Mouse (Mus musculus) v-Abl transformed pro-B cells (cell line): ENCODE results near the gene Dgkg.

Source experiments
- in situ Hi-C, 2 experiments: fragments of 400-800 bp; cut with MboI; formaldehyde crosslinking; loops; one replicate each; pipeline ENCODE4 v1.15.1; 2025; ENCODE audit not compliant: unreplicated experiment in 2 of 2

Gene Dgkg

GRCm38 (mm10) chr16:22452082-22452481 is 204.9 kb downstream of the Dgkg start:
- in situ Hi-C loops: loop anchor here in 1 of 2 experiments (5.0 kb wide), 1 partner anchor 35 kb away; no protein-coding TSS in a partner anchor

- in situ Hi-C loops: no loop called here
Observed at GRCm38 (mm10) chr16:22448093-22448492, 208.9 kb downstream of the Dgkg start.

DNA sequence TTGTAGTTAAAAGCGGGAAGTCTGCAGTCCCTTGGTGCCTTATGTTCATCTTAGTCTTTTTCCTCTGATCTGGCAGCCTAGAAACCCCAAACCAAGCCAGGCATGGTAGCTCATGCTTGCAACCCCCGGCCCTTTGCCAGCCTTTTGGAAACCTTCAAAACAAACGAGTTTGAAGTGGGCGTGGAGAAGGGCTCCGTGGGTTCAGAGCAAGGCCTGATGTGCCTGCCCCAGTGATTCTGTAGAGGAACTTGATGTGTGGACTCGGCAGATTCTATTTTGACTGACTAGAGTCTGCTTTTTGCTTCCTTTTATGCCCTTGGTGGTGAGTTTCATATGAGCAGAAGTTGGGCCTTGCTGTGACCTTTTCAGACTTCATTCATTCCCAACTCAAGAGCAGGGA is 212.2 kb downstream of the Dgkg start:
- in situ Hi-C loops: loop anchor here in 1 of 2 experiments (5.0 kb wide), 2 partner anchors 73 to 103 kb away; no protein-coding TSS in a partner anchor

GRCm38 (mm10) chr16:22442202-22442601 is 214.8 kb downstream of the Dgkg start:
- in situ Hi-C loops: loop anchor here in 1 of 2 experiments (5.0 kb wide), 2 partner anchors 75 to 105 kb away; no protein-coding TSS in a partner anchor

DNA sequence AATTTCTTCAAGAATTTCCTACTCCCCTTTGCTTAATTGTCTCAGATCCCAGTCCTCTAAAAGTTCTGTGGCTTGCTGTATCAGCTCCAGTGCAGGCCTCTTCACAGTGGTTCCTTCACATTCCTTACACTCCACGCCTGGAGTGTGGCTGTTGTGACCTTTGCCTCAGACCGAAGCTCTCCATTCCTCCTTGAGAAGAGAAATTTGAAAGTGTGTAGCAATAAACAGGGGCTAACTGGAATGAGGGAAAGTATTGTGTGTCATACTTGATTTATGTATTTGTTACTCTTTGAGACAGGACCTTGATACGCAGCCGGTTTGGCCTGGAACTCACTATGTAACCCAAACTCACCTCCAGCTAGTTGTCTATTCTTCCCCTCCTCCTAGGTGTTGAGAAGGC is 215.7 kb downstream of the Dgkg start:
- in situ Hi-C loops: loop anchor here in 1 of 2 experiments (5.0 kb wide), 2 partner anchors 76 to 106 kb away; no protein-coding TSS in a partner anchor

- in situ Hi-C loops: loop anchor here in 1 of 2 experiments (5.0 kb wide), 2 partner anchors 77 to 107 kb away; no protein-coding TSS in a partner anchor
Observed at GRCm38 (mm10) chr16:22440269-22440668, 216.8 kb downstream of the Dgkg start.

DNA sequence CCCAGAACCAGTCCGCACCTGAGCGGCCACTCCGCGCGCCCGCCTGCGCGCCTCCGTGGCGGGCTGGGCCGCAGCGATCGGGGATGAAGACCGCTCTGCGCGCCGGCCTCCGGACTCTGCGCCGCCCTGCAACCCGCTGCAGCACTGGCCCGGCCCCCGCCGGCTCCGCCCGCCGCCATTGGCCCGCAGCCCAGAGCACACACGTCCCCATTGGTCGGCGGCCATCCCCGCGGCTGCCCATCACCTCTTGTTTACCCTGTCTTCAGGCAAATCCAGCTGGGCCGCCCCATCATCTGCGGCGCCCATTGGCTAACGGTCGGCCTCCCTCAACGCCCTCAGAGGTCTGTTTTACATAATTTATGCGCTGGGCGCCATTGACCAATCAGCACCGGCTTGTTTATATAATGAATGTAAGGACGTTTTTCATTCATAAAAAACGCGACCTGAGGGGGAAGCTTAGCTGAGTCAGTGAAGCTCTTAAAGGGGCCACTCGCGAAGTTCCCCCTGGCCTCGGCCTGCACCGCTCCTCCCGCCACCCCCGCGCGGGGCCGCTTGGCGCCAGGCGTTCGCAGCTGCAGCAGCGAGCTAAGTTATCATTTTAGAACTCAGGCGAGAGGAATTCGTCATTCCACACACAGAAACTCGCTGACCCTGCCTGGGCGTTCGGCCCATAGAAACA is 217.4 kb downstream of the Dgkg start, which contains the start of gene Etv5:
Gene Etv5 (minus strand): TSS at position 221 of the 679 bp plus-strand sequence.
- in situ Hi-C loops: loop anchor here (5.0 kb wide), 2 partner anchors 78 to 108 kb away; no protein-coding TSS in a partner anchor

DNA sequence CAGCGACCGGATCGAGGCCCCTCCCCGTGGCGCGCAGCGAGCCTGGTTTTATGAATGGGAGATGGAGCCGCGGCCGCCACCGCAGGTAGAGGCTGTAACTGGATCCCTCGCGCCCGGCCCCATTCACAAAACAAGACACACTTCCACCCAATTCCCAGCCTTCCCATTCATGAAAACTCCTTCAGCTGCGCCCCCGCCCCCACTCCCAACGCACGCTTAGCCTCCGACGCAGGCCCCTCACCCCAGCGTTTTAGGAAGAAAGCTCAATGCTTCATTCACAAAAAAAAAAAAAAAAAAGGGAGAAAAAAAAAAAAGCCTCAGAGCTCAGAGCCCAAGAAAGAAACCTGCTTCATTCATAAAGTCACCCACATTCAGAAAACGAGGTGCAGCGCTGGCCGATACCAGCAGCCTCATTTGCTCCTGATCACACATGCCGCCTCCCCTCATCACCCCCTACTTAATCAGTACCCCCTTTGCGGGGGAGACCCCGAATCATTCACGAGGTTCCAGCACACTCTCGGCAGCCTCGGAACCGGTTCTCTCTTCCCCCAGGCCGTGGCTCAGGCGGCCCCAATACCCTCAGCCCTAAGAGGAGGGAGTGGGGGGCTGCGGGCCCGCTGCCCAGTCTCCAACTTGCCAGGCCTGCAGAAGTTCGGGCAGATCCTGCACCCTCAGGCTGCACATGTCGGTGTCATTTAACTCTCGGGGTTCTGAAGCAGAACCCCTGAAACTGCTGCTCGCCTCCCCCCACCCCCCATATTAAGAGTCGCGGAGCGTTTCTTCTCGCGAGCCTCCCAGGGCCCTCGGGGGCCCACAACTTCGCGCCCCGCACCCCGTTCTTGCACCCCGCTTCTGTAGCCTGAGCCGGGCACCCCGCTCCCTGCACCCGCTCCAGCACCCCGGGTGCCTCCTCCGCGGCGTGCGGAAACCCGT is 218.3 kb downstream of the Dgkg start:
- in situ Hi-C loops: loop anchor here in 1 of 2 experiments (5.0 kb wide), 1 partner anchor 109 kb away; no protein-coding TSS in a partner anchor

GRCm38 (mm10) chr16:22436106-22436505 is 220.9 kb downstream of the Dgkg start:
- in situ Hi-C loops: loop anchor here in 1 of 2 experiments (5.0 kb wide), 1 partner anchor 111 kb away; no protein-coding TSS in a partner anchor

DNA sequence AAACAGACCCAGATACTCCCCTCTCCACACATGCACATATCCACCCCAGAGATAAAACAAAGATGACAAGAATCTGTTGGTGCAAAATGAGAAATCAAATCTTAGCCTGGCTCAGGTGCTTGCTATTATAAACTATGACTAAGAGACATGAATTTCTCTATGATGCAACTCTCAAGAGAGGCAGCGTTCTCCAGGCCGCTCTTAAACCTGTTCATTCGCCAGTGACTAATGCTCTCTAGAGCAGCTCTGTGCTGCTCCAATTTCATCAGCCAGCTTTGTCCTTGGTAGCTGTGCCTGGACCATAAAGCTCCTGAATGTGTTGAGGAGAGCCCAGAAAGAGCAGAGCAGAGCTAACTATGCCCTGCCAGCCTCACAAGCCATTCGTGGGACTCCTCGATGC is 222.5 kb downstream of the Dgkg start:
- in situ Hi-C loops: no loop called here

DNA sequence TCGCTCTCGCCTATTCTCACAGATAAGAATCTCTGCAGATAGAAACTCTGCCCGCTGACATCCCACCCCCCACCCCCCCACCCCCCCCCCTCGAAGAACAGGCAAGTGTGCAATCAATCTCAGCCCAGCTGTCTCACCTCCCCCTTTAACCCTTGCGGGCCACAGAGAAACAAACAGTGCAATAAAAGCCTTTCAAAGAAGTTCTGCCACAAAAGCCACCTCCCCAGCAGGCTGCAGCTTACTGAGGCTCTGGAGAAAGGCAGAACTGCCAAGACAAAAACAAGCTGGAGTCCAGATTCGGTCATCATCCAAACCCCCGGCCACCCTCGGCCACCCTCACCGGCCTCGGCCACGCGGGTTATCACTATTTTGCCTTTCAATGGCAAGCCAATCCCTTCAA is 223.1 kb downstream of the Dgkg start:
- in situ Hi-C loops: no loop called here

GRCm38 (mm10) chr16:22431773-22432172 is 225.2 kb downstream of the Dgkg start:
- in situ Hi-C loops: no loop called here

DNA sequence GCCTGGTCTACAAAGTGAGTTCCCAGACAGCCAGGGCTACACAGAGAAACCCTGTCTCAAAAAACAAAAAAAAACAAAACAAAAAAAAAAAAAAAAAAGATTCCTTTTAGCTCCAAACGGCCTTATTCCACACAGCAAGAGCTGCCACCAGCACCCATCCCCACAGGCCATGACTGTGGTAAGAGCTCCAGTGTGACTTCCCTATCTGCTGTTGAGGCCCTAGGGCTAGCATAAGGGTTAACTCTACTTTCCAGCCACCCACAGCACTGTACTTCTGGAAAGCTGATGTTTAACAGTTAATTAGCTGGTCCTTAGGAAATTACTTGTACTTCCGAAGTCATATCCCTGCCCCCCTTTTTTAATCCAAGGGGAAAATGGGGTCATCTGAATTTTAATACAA is 225.7 kb downstream of the Dgkg start:
- in situ Hi-C loops: no loop called here

GRCm38 (mm10) chr16:22430211-22430951 is 226.6 kb downstream of the Dgkg start:
- in situ Hi-C loops: no loop called here

- in situ Hi-C loops: no loop called here
Observed at GRCm38 (mm10) chr16:22429377-22429776, 227.6 kb downstream of the Dgkg start.

DNA sequence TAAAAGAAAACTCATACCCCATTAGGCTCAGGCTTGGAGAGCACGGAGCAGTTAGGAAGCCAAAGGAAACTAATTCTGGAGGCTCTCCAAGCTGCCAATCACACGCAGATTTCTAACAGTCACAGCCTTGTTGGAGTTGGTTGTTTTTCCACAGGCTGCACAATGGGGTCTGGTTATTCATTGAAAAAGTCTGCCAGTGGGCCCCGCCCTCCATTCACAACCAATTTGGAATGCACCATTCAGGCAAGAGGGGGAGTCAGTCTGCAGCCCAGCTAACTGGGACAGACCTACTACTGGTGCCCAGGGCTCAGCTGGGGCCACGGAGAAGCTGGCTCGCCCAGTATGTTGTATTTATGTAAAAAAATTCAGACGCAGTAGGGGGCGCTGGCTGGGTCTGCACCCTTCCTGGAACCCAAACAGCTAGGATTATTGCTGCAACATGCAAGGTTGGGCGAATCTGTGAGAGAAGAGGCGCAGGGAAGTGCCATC is 228.1 kb downstream of the Dgkg start:
- in situ Hi-C loops: no loop called here

DNA sequence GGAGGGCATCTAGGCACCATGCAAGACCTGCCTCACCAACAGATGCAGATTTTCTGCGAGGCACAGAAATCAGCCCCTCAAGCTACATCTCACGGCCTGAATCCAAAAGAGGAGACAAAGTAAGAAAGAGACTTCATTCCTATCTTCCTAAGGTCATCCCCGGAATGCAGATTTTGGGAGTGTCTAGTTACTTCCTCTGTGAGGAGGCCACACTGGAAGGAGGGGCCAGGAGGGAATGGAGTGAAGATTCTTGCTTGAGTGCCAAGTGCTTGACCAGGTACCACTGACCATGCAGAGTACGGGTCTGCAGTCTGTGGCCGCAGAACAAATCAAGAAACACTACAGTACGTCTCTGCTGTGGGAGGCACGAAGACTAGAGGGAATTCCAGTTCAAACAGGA is 230.2 kb downstream of the Dgkg start:
- in situ Hi-C loops: no loop called here

DNA sequence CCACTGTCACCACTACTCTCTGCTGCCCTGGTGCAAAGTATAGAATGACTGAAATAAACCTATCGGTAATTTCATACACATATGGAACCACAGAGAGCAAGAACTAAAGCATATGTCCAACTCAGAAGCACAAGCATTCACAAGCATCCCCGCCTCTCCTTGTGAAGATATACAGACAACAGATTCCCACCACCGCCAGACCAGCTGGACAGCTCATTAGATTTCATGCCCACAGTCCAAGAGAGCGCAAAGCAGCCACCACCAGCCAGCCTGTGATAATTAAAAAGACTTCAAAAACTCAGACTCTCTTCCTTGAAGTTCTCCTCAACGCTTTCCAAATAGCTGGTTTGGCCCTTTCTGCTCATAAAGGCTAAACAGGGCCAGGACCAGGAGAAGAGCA is 234.8 kb downstream of the Dgkg start:
- in situ Hi-C loops: no loop called here
